Mouse (Mus musculus): ENCODE results near the gene Psenen. TPM values are rescaled to one million over a fixed set of nuclear protein-coding genes. Genes with fewer than 3 reads are reported as not detected.

Psenen gene
- polyA plus RNA-seq, 1 experiment: 223 TPM

DNA sequence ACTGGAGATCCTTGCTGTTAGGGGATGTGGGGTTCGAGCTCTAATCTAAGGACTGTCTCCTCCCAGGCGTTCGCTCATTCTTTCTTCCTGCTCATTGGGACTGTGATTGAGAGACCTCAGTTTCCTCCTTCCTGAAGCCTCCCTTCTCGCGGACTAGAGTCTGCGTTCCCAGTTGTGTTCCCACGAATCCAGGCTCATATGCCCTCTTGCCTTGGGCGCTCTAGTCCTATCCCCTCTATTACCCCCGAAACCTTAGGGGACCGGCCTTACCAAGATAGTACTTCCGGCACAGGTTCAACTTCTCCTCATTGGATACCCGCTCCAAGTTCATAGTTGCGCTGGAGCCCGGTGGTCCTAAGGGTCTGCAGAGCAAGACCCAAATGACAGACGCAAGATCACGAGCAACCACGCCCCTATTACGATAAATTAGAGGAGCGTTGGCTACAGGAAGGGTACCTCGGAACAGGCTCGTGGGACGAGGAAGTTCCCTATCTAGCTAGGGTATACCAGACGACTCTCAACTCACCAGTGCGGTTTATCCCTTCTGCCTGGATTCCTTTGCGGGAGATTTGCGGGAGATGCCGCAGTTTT, 806 bp downstream of the Psenen start:
- Histone ChIP-seq H3K27me3 (replicated peaks; ENCODE audit: control insufficient read depth, insufficient read depth, low read length) (no peaks in the 10 kb centered on the region), H3K4me3 (ENCODE audit: insufficient read depth, low read depth, low read length) (peak overlapping the region; percentile 57), H3K4me1 (ENCODE audit: control insufficient read depth, insufficient read depth, low read length) (peaks cover 3% of the 10 kb centered on the region; the same call in 1 of the 2 replicates), H3K36me3 (ENCODE audit: control insufficient read depth, insufficient read depth, low read length) (no peaks in the 10 kb centered on the region), H3K27ac (ENCODE audit: insufficient read depth, low read depth, low read length) (peak overlapping the region; percentile 45)
- under 1% methylated on average over 27 of the region's 27 CpGs for WGBS
- TF ChIP-seq POLR2A (IDR thresholded peaks at IDR 0.05; ENCODE audit: low read depth, low read length) (no peak), CTCF (conservative IDR thresholded peaks at IDR 0.05; ENCODE audit: insufficient read depth, insufficient read length, low read depth, low read length) (no peak)
- no peak for DNase-seq

DNA sequence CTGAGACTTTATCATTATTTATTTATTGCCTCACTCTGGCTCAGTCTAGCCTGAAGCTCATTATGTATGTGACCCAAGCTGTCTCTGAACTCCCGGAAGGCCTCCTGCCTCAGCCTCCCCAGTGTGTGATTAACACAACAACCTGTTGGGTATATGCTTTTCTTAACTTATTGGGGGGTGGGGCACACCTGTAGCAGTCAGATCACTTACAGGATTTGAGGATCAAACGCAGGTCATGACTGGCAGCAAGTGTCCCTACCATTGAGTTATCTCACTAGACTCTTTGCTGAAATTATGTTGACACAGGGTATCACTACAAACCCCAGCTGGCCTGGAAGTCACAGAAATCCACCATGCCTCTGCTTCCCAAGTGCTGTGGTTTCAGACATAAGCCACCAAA, 3.1 kb downstream of the Psenen start:
- no peaks in the 10 kb centered on the region for H3K36me3 ChIP-seq (ENCODE audit: control insufficient read depth, insufficient read depth, low read length)
- H3K27me3 ChIP-seq (replicated peaks; ENCODE audit: control insufficient read depth, insufficient read depth, low read length): no peaks in the 10 kb centered on the region
- peaks cover 3% of the 10 kb centered on the region; the same call in 1 of the 2 replicates for H3K4me1 ChIP-seq (ENCODE audit: control insufficient read depth, insufficient read depth, low read length)
- TF ChIP-seq CTCF (conservative IDR thresholded peaks at IDR 0.05; ENCODE audit: insufficient read depth, insufficient read length, low read depth, low read length) (no peak), POLR2A (IDR thresholded peaks at IDR 0.05; ENCODE audit: low read depth, low read length) (no peak)
- 60% methylated on average over 2 of the region's 2 CpGs for WGBS
- H3K27ac ChIP-seq (ENCODE audit: insufficient read depth, low read depth, low read length): no peak overlapping the region
- no peak overlapping the region for H3K4me3 ChIP-seq (ENCODE audit: insufficient read depth, low read depth, low read length)
- no peak for DNase-seq

DNA sequence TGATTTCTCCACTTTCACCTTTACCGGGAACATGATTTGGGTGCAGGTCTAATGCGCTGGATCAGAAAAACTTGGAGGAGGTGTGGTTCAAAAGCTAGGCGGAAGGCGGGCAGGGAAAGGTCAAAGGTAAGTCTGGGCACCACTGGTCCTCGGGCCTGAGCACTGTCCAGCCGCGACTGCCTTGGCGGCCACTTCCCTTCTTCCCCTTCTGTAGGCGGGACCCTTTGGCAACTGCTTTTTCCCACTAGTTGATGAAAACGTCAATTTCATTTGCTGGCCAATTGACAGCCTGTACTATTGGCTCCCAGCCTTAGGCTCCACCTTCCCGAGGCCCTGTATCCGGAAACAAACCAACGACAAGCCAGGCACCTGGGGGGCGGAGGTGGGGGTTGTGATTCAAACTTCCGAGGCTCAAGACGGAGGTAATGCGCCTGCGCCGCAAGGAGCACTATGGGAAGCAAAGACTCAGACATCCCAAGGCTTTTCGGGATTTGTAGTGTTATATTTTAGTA, 3.9 kb downstream of the Psenen start, which contains the start of gene Lin37:
Gene Lin37 (minus strand): TSS at position 396 of the 512 bp plus-strand sequence.
- H3K4me3 ChIP-seq (ENCODE audit: insufficient read depth, low read depth, low read length): peak within 1 kb of the TSS; percentile 64
- peaks cover 3% of the 10 kb centered on the region; the same call in 1 of the 2 replicates for H3K4me1 ChIP-seq (ENCODE audit: control insufficient read depth, insufficient read depth, low read length)
- TF ChIP-seq POLR2A (IDR thresholded peaks at IDR 0.05; ENCODE audit: low read depth, low read length): no peak
- no peak for TF ChIP-seq CTCF (conservative IDR thresholded peaks at IDR 0.05; ENCODE audit: insufficient read depth, insufficient read length, low read depth, low read length)
- 2% methylated on average over 20 of the region's 20 CpGs for WGBS
- no peaks in the 10 kb centered on the region for H3K27me3 ChIP-seq (replicated peaks; ENCODE audit: control insufficient read depth, insufficient read depth, low read length)
- DNase-seq: peak; percentile 100
- no peaks in the 10 kb centered on the region for H3K36me3 ChIP-seq (ENCODE audit: control insufficient read depth, insufficient read depth, low read length)
- H3K27ac ChIP-seq (ENCODE audit: insufficient read depth, low read depth, low read length): peak within 1 kb of the TSS; percentile 26

DNA sequence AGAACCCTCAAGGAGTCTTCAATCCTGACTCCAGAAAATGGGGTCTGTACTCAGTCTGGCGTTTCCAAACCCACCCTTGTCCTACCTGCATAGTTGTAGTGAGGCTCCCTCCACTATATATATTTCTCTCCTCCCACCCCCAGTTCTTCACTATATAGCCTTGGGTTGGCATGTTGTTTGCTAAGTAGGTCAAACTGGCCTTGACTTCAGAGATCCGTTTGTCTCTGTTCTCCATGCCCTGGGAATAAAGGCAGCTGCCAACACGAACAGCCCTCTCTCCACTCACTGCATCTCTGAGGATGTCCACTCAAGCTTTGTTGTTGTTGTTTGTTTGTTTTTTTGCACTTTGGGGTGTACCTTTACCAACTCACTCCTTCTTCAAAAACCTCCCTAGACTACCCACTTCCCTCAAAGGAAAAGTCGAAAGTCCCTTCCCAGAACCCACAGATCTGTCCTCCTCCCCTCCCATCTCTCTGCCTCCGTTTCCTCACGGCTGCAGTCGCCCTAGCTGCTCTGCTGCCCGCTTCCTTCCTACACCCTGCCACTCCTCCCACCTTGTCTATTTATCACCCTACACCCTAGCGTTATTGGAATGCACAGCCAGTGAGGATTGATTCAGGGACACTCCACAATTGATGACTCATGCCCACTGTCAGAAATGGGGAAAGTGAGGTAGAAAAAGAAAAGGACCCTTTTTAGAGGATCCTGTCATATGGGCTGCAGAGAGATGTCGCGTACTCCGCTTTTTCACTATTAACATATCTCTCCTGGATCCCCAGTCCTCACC, 4.6 kb downstream of the Psenen start:
- Histone ChIP-seq H3K27ac (ENCODE audit: insufficient read depth, low read depth, low read length) (peak overlapping the region; percentile 26), H3K36me3 (ENCODE audit: control insufficient read depth, insufficient read depth, low read length) (no peaks in the 10 kb centered on the region), H3K27me3 (replicated peaks; ENCODE audit: control insufficient read depth, insufficient read depth, low read length) (no peaks in the 10 kb centered on the region), H3K4me3 (ENCODE audit: insufficient read depth, low read depth, low read length) (peak overlapping the region; percentile 64), H3K4me1 (ENCODE audit: control insufficient read depth, insufficient read depth, low read length) (peaks cover under 1% of the 10 kb centered on the region; the same call in 1 of the 2 replicates)
- WGBS: 6% methylated on average over 12 of the region's 12 CpGs
- TF ChIP-seq CTCF (conservative IDR thresholded peaks at IDR 0.05; ENCODE audit: insufficient read depth, insufficient read length, low read depth, low read length): no peak
- TF ChIP-seq POLR2A (IDR thresholded peaks at IDR 0.05; ENCODE audit: low read depth, low read length): no peak
- DNase-seq: no peak

DNA sequence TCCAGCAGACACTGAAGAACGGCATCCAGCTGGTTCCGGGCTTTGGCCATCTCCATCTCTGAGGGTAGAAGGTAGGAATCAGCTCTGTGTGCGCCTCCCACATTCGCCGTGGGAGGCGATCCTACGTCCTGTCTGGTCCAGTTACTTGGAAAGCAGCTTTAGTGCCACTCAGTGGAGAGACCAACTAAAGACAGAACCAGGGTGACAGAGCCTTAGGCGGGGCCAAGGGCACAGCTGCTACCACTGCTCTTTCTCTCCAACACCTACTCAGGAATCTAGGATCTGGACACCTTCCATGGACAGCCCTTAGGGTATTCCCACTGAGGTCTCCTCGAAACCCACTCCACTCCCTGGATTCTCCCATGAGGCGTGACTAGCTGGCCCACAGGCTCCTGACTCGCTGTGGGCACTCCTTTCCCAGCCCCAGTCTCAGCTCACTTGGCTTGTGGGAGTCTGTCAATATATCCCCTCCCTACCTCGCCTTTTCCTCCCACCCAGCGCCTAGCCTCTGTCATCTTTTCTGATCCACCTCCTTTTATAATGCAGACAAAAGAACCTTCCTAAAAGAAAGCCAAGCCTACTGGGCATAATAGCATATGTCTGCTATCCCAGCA, 5.4 kb downstream of the Psenen start:
- no peak for TF ChIP-seq CTCF (conservative IDR thresholded peaks at IDR 0.05; ENCODE audit: insufficient read depth, insufficient read length, low read depth, low read length)
- no peak for TF ChIP-seq POLR2A (IDR thresholded peaks at IDR 0.05; ENCODE audit: low read depth, low read length)
- Histone ChIP-seq H3K36me3 (ENCODE audit: control insufficient read depth, insufficient read depth, low read length) (no peaks in the 10 kb centered on the region), H3K4me3 (ENCODE audit: insufficient read depth, low read depth, low read length) (no peak overlapping the region), H3K27me3 (replicated peaks; ENCODE audit: control insufficient read depth, insufficient read depth, low read length) (no peaks in the 10 kb centered on the region), H3K27ac (ENCODE audit: insufficient read depth, low read depth, low read length) (no peak overlapping the region), H3K4me1 (ENCODE audit: control insufficient read depth, insufficient read depth, low read length) (no peaks in the 10 kb centered on the region; the same call in 1 of the 2 replicates)
- no peak for DNase-seq
- 80% methylated on average over 13 of the region's 13 CpGs for WGBS

DNA sequence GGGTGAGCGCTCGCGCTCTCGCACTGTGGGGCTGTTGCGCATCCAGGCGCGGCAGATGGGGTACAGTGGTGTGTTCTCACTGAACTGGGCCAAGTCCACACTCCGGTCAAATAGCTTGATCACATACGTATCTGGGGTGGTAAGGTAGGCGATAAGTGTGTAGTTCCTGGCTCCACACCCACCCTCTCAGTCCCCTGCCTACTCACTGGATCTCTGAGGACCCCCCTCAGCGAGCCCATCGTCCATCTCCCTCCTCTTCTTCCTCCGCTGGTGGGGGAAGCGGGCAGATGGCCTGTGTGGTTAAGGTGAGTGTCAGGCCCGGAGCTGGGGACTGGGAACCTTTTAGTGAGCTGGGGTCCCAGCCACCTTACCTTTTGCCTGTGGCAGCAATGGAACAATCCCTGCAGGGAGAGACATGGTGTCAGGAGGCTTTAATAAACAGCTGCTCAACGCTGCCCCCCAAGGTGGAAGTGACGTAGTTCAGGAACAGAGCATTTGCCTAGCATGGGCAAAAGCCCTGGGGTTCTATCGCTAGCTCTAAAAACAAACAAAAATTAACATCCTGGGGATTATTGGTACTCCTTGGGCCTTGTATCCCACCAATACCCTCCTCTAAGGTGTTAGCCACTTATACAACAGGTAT, 6.4 kb downstream of the Psenen start:
- Histone ChIP-seq H3K27me3 (replicated peaks; ENCODE audit: control insufficient read depth, insufficient read depth, low read length) (no peaks in the 10 kb centered on the region), H3K4me1 (ENCODE audit: control insufficient read depth, insufficient read depth, low read length) (no peaks in the 10 kb centered on the region; the same call in 1 of the 2 replicates), H3K4me3 (ENCODE audit: insufficient read depth, low read depth, low read length) (no peak overlapping the region), H3K36me3 (ENCODE audit: control insufficient read depth, insufficient read depth, low read length) (no peaks in the 10 kb centered on the region), H3K27ac (ENCODE audit: insufficient read depth, low read depth, low read length) (no peak overlapping the region)
- TF ChIP-seq CTCF (conservative IDR thresholded peaks at IDR 0.05; ENCODE audit: insufficient read depth, insufficient read length, low read depth, low read length) (peak; percentile 28; the same call in 1 of the 2 replicates), POLR2A (IDR thresholded peaks at IDR 0.05; ENCODE audit: low read depth, low read length) (no peak)
- WGBS: 94% methylated on average over 18 of the region's 18 CpGs
- no peak for DNase-seq

All from kidney, adult 2 months (tissue).